Mouse (Mus musculus): Measurements from ENCODE around the gene Ppt2.

The Ppt2 gene

DNA sequence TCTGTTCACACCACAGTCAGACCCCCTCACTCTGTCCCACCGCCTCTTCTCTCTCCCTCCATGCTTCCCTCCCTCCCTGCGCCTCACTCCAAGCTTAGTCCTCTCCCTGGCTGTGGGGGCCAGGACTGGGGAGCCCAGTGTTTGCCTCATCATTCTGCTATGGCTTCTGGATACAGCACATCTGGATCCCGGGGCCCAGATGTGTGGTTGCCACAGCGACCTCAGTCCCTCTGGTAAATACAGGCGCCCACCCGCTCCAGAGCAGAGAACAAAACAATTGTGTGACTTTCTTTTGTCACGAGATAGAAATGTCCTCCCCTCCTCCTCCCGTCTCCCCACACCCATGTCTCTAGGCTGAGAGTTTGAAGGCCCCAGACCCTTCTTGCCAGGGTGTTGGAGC lies 28.4 kb upstream of the Ppt2 start:
- no peak for DNase-seq (ENCODE audit: low spot score in 2 of 2)

DNA sequence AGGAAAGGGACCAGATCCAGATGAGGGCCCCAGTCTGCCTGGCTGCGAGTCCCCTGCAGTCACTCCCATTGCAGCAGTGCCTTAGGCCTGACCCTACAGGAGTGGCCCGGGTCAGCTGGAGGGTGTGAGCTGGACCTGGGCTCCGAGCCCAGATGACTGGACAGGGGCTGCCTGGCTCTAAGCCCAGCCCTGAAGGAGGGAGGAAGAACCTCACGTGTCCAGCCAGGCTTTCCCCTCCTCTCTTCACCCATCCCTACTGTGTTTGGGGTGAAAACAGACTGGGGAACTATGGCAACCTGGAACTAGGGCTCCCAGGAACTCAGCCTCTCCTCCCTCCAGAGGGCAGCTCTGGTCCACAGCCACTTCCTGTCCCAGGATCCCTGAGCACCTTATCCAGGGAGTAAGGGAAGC lies 27.3 kb upstream of the Ppt2 start:
- DNase-seq (ENCODE audit: low spot score in 2 of 2): peak in 1 of 2 experiments; percentile 57

DNA sequence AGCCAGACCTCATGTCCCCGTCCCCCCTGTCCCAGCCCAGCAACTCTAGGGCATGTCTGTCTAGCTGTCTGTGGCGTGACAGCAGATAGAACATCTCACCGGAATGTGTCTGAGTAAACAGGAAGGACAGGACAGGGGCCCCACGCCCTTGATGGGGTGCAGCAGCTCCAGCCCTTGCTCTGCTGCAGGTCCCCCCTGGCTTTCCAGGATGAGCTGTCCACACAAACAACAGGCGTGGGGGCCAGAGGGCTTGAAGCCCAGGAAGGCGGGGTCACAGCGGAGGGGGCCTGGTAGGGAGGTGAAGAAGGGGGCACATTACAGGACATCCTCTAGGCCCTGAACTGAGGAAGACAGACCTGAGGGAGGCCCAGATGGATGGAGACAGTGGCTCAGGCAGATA lies 26.9 kb upstream of the Ppt2 start:
- DNase-seq (ENCODE audit: low spot score in 2 of 2): no peak

DNA sequence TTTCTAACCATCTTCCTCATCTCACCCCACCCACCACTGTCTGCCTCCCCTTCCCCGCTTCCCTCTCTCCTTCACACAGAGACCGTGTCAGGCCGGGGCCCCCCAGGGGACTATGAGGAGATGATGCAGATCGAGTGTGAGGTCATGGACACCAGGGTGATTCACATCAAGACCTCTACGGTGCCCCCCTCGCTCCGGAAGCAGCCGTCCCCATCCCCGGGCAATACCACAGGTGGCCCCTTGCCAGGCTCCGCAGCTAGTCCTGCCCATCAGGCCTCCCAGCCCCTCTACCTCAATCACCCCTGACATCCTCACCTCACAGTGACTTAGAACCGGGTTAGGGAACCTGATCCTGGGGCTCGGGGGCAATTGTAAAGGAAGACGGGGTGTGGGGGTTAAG lies 26.1 kb upstream of the Ppt2 start:
- no peak for DNase-seq (ENCODE audit: low spot score in 2 of 2)

DNA sequence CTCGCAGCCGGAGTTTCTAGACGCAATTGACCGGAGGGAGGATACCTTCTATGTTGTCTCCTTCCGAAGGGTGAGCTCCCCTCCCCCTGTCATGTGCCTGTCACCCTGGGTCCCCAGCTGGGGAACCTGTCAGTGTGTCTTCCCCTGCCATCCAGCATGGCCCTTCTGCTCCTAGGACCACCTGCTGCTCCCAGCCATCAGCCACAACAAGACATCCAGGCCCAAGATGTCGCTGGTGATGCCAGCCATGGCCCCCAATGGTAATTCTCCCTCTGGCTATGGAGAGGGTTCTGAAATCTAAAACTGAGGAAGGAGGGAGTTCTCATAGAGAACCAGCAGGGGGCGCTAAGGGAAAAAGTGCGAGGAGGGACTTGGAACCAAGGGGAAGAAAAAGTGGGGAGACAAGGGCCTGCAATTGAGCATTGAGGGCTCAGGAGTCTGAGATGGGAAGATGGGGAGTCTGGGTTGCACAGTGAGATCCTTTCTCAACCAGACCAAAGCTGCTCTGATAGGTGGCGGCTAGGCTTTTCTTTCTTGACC lies 25.5 kb upstream of the Ppt2 start:
- peak in 1 of 2 experiments; percentile 15 for DNase-seq (ENCODE audit: low spot score in 2 of 2)

DNA sequence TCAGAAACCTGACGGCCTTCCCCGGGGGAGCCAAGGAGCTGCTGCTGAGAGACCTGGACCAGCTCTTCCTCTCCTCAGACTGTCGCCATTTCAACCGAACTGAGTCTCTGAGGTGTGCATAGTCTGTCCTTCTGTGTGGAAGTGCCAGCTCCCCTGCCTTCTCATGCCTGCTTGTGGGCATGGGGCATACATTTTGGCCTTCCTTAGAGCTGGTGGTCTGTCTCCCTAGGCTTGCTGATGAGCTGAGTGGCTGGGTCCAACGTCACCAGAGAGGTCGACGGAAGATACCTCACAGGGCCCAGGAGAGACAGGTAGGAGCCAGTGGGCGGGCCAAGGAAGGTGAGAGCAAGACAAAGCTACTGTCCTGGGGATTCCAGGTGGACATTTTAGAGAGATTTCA lies 24.7 kb upstream of the Ppt2 start:
- DNase-seq (ENCODE audit: low spot score in 2 of 2): no peak

DNA sequence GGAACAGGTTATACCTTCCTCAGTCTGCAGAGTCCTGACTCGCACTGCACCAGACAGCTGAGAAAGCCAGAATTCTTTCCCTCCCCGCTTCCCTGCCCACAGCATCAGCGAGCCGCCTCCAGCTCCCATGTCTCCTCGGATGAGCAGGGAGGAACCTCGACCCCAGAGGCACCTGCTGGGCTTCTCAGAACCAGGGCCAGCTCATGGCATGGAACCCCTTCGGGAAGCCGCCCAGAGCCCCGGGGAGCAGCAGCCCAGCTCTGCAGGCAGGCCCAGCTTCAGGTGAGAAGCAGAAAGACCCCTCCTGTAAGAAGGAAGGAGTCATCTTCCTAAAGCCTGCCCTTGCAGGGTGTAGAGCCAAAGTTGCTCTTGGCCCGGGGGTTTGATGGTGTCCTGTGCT lies 24.2 kb upstream of the Ppt2 start:
- no peak for DNase-seq (ENCODE audit: low spot score in 2 of 2)

DNA sequence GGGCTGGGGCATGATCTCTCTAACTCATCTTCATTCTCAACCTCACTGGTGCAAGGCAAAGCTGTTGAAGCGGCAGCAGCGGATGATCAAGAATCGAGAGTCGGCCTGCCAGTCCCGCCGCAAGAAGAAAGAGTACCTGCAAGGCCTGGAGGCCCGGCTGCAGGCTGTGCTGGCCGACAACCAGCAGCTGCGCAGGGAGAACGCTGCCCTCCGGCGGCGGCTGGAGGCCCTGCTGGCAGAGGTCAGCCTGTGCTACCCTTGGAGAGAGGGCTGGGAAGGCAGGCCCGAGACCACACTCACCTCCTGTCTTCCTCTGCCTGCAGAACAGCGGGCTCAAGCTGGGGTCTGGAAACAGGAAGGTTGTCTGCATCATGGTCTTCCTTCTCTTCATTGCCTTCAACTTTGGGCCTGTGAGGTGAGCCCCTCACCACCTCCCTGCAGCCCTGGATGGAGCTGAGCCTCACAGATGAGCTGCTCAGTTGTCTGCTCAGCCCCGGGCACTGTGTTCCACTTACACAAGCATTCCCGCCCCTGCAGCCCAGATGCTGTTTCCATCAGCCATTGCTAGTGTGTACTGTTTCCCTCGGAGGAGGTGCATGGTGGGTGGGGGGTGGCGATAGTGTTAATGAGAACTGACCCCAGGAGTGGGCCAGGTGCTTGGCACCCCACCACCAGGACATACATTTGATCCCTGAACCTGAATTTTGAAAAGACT lies 23.4 kb upstream of the Ppt2 start:
- DNase-seq (ENCODE audit: low spot score in 2 of 2): peak in 1 of 2 experiments; percentile 42

DNA sequence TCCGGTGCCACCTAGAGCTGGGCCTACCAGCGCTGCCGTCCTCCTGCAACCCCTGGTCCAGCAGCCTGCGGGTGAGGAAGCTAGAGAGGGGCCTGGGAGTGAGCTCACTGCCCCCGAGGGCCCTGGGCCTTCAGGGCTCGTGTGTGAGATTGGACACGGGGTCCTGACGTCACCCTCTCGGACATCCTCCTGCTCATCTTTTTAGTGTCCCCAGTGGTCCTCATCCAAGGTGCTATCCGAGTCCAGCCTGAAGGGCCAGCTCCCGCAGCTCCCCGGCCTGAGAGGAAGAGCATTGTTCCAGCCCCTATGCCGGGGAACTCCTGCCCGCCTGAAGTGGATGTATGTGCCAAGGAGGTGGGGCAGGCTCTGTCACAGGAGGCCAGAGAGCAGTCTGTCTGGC lies 22.5 kb upstream of the Ppt2 start:
- no peak for DNase-seq (ENCODE audit: low spot score in 2 of 2)

DNA sequence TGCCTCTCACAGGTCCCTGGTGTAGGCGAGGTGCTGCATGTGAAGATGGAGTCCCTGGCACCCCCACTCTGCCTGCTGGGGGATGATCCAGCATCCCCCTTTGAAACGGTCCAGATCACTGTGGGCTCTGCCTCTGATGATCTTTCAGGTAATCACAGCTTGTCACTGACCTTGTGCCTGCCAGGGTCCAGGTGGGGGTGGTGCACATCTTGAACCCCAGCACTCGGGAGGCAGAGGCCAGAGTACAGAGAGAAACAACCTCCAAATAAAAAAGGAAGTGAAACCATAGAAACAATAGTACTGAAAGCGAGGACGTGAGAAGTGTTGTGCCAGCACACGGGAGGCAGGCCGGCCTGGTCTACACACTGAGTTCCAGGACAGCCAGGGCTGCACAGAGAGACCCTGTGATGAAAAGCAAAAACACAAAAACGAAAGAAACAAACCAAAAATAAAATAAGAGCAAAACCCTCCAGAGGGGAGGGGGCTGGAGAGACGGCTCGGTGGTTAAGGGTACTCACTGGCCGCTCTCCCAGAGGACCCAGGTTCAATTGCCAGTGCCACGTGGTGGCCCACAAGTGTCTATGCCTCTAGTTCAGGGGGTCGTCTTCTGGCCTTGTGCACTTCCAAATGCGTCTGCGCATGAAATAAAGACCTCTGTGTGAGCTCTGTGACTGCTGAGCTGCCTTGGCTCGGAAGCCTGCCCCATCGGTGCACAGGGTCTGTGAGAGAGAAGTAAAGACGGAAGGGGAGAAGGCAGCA lies 21.0 kb upstream of the Ppt2 start:
- no peak for DNase-seq (ENCODE audit: low spot score in 2 of 2)

DNA sequence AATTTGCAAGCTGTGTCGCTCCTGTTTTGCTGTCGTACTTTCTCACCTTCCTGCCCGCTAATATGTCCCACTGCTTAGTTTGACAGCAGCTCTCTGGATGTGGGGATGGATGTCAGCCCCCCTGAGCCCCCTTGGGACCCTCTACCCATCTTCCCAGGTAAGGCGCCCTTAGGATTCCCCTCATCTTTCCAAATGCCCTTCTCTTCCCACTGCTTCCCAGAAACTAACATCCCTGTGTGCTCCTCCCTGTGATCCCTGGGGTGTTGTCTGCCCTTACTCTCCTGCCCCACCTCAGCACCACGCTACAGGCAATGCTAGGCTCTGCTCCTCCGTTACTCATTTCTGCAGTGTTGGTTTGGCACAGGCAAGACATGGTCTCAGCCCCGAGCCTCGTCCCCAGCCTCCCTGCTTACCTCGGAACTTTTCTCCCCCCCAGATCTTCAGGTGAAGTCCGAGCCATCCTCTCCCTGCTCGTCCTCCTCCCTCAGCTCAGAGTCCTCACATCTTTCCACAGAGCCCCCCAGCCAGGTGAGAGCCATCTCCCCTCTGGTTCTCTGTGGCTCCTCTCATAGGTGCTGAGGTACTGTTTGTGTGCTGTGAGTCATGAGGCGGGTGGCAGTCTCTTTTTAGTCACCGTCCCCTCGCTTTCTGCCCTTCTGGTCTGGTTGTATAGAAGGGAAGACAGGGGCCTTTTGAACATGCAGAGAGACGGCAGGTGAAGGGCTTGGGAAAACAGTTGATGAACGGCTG lies 20.0 kb upstream of the Ppt2 start:
- DNase-seq (ENCODE audit: low spot score in 2 of 2): no peak

DNA sequence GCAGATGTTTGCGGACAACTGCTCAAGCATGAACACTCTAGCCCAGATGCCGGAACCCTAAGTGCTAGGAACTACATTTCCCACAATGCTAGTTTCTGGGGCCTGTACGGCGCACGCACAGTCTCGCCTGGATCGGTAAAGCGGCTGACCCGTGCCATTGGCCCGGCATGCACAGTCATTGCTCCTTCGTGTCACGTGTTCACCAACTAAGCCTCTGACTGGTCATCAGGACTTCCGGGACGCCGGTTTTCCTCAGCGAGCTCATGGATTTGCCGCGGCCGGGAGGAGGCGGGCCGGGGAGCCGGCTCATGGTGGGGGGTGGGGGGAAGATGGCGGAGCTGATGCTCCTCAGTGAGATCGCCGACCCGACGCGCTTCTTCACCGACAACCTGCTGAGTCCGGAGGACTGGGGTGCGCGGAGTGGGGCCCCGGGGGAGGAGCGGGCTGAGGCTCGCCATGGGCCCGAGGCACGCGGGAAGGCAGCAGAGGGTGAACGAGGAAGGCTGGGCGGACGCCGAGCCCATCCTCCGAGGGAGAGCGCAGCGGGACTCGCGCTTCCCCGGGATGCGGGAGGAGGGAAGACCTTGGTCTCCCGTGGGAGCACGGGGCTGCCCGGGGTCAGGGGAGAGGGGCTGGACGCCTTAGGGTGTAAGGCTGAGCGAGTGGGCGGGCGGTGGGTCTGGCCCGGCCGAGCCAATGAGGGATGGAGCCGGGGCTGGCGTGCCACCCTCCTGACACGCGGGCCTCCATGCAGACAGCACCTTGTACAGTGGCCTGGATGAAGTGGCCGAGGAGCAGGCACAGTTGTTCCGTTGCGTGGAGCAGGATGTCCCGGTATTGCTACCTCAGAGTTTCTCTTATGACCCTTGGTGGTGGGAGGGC lies 18.8 kb upstream of the Ppt2 start, which contains the start of gene Atf6b:
Gene Atf6b, plus strand, starts transcription at position 241 of the 882 bp plus-strand sequence.
- DNase-seq (ENCODE audit: low spot score in 2 of 2): peak; percentile 95 to 98

DNA sequence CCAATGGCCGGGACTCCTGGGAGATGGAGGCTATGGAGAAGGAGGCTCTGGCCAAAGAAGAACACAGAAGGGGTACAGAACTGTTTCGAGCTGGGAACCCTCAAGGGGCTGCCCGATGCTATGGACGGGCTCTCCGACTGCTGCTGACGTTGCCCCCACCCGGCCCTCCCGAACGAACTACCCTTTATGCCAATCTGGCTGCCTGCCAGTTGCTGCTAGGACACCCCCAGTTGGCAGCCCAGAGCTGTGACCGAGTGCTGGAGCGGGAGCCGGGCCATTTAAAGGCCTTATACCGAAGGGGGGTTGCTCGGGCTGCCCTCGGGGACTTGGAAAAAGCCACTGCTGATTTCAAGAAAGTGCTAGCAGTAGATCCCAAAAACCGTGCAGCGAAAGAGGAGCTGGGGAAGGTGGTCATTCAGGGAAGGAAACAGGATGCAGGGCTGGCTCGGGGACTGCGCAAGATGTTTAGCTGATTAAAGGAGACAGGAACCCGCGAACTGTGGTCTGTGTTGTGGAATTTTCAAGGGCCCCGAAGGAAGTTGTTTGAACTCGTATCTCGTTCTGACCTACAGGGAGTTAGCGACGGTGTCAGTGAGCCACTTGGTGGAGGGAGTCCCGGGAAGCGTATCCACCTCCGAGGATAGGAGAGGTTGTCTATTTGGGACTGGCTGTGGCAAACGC lies 17.7 kb upstream of the Ppt2 start:
- DNase-seq (ENCODE audit: low spot score in 2 of 2): peak in 1 of 2 experiments; percentile 22

DNA sequence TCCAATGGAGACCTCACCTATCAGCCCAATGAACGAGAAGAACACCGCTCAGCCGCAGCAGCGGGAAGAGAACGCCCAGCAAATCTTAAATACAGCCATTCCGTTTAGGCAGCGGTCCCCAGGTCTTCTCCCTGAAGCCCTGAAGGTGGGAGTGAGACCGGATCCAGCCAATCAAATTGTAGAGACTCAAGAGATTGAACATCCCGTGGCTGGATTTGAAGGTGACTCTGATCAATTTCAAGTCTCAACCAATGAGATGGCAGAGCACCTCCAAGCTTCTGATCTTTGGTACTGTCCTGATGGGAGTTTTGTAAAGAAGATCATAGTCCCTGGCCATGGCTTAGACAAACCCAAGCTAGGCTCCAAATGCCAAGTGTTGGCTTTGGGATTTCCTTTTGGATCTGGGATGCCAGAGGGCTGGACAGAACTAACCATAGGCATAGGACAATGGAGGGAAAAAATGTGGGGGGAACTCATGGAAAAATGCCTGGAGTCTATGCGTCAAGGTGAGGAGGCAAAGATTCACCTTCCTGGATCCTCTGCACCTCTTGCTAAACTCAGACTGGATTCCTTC lies 17.0 kb upstream of the Ppt2 start:
- DNase-seq (ENCODE audit: low spot score in 2 of 2): no peak

DNA sequence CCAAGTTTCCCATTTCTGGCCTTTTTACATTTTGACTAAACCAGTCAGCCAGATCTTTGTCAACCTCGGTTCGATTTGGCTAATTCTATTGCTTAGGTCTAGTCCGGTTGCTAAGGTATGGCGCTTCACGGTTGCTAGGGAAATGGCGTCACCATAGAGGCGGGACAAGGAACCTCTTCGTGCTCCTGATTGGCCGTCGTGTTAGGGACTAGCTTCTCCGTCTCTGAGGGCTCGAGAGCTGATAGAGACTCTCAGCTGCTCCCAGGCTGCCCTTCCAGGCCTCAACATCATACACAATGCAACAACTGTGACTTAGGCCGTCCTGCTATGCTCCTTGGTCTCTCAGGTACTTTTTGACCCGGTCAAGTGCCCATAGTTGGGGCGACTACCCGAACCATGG lies 16.3 kb upstream of the Ppt2 start, which contains the start of gene Fkbpl:
Gene Fkbpl, plus strand, starts transcription at position 157 of the 400 bp plus-strand sequence.
- peak; percentile 94 to 95 for DNase-seq (ENCODE audit: low spot score in 2 of 2)

DNA sequence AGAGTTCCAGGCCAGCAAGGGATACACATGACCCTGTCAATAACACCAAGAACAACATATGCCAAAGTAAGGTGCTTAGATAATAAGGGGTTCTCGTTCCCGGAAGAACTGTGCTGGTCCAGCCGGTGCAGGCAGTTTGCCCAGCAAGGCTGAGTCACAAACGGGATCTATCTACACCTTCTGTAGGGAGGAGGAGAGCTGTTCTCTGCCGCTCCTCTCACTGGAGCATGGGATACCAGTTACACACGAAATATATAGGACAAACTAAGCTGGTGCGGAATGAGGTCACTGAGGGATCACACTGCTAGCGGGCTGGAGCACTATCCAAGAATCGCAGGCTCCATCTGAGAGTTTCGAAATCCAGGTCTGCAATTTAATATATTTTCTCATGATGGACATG lies 15.6 kb upstream of the Ppt2 start:
- DNase-seq (ENCODE audit: low spot score in 2 of 2): no peak

DNA sequence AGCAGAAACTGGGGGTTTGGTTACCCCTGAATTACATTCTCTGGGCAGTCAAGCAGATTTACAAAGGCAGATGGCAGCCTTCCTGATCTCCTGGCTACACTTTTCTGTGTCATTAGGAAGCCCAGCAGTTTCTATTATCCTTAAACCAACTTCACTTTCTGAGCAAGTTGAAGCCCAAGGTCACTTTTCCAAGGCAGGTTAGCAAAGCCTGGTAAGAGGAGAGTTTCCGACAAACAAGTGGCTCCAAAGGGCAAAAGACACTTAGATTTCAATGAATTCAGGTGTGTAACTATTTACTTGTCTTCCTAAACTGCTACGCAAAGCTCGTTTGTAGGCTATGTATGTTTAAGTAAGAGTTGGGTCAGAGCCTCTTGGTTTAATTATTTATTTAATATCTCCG lies 15.1 kb upstream of the Ppt2 start:
- no peak for DNase-seq (ENCODE audit: low spot score in 2 of 2)

DNA sequence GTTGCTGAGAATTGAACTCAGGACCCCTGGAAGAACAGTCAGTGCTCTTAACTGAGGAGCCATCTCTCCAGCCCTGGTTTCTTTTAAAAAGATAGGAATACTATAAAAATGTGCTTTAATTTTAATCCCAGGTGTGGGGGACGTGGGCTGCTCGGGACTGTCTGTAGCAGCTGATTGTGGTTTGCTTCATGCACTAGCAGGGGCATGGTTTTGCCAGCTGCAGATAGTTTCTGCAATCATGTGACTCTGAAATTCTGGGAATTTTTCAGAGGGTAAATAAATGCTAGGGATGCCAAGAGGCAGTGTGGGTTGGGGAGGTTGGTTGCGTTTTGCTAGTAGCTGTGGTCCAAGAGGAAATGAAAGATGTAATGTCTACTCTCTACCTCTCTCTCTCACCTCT lies 13.6 kb upstream of the Ppt2 start:
- no peak for DNase-seq (ENCODE audit: low spot score in 2 of 2)

DNA sequence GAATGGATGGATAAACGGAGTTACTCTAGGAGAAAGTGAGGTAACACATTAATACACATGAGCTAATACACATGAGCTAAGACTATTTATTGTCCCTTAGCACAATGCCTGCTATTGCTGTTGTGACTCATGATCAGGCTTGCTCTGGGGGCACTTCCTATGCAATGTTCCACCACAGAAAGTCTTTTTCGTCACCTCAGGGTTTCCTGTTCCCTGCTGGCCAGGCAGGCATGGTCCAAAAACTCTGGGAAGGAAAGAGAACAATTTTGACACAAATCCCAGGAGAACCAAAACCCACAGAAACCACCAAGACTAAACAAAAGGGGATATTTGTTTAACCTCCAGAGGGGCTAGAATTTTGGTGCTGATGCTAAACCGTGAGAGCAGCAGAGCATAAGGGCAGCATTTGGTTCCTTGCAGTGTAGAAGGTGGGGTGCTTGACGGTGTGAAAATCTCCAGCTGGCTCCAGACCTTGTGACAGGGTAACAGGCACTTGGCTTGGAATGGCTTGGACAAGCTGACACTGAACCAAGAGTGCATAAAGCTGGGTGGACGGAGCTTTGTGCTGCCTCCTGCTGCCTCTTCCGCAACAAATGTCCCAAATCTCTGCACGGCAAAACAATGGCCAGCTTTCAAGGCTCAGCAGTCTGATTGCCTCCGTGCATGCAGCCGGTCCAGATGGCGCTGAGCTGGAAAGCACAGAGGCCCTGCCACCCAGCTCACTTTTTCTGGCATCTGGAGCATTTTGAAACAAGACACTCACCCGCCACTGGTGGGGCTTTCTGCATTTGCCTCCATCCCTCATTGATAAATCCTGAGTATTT lies 12.7 kb upstream of the Ppt2 start:
- no peak for DNase-seq (ENCODE audit: low spot score in 2 of 2)

Measured in frontal cortex, postnatal 10 days (tissue).